Mouse (Mus musculus): ENCODE measurements around the gene Mmp21. TPM values are rescaled to one million over a fixed set of nuclear protein-coding genes. Genes with fewer than 3 reads are reported as not detected.

Mmp21 gene
- polyA plus RNA-seq, 1 experiment from 2014 or later: 0.14 TPM

DNA sequence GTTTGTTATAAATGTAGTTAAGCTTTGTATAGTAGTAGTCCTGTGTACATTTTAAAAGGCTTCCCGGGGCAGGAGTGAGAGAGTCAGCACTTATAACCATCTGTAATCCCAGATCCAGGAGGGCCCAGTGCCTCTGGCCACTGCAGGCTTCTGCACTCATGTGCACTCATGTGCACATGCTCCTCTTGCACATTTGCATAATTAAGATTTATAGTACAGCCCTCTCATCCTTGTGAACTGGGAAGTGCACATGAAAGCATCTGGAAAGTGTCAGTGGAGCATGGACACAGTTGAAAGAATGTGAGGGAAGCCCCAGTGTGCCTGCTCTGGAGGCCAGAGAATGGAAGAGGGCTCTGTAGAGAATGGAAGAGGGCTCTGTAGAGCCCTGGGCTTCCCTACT, 17.4 kb downstream of the Mmp21 start:
- no peak for DNase-seq (ENCODE audit: low spot score)
- H3K4me2 ChIP-seq (ENCODE audit: low read depth, low read length): no peak overlapping the region
- H3K27ac ChIP-seq (replicated peaks; ENCODE audit: low read depth, low read length): no peak overlapping the region
- no peak for ATAC-seq (replicated peaks; ENCODE audit: insufficient number of reproducible peaks, low FRiP score, low TSS enrichment, low read depth)
- H3K9me3 ChIP-seq (replicated peaks; ENCODE audit: control insufficient read depth, low read length): no peaks in the 10 kb centered on the region
- H3K4me3 ChIP-seq (ENCODE audit: low read depth, low read length): no peak overlapping the region
- H3K36me3 ChIP-seq (replicated peaks; ENCODE audit: control insufficient read depth, insufficient read depth, low read depth, low read length): peaks cover 22% of the 10 kb centered on the region
- H3K9ac ChIP-seq (replicated peaks; ENCODE audit: low read length): no peak overlapping the region
- 95% methylated on average over 1 of the region's 1 CpGs for WGBS
- no peaks in the 10 kb centered on the region for H3K4me1 ChIP-seq (ENCODE audit: control insufficient read depth, insufficient read depth, low read length)
- no peaks in the 10 kb centered on the region for H3K27me3 ChIP-seq (ENCODE audit: control insufficient read depth, insufficient read depth, low read length)

DNA sequence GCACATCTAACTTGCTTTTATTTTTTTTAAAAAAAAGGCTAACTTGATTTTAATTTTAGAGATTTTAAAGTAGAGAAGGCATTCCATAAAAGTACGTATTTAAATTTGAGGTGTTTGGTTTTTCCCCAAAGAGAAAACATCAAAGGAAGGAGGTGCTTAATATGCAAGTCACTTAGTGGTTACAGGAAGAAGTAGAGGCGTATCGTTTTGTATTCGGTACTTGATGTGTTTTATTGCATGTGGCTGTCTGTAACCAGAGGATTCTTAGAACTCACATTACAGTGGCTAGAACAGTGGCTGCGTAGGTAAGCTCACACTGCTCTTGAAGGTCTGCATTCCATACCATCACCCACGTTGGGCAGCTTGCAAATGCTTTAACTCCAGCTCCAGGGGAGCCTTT, 34.1 kb downstream of the Mmp21 start:
- H3K27ac ChIP-seq (replicated peaks; ENCODE audit: low read depth, low read length): no peak overlapping the region
- DNase-seq (ENCODE audit: low spot score) (no peak), ATAC-seq (replicated peaks; ENCODE audit: insufficient number of reproducible peaks, low FRiP score, low TSS enrichment, low read depth) (no peak)
- H3K27me3 ChIP-seq (ENCODE audit: control insufficient read depth, insufficient read depth, low read length): no peaks in the 10 kb centered on the region
- no peak overlapping the region for H3K9ac ChIP-seq (replicated peaks; ENCODE audit: low read length)
- H3K4me3 ChIP-seq (ENCODE audit: low read depth, low read length): no peak overlapping the region
- H3K36me3 ChIP-seq (replicated peaks; ENCODE audit: control insufficient read depth, insufficient read depth, low read depth, low read length): peaks cover 8% of the 10 kb centered on the region
- H3K4me2 ChIP-seq (ENCODE audit: low read depth, low read length): no peak overlapping the region
- no peaks in the 10 kb centered on the region for H3K4me1 ChIP-seq (ENCODE audit: control insufficient read depth, insufficient read depth, low read length)
- 92% methylated on average over 6 of the region's 6 CpGs for WGBS
- no peaks in the 10 kb centered on the region for H3K9me3 ChIP-seq (replicated peaks; ENCODE audit: control insufficient read depth, low read length)

DNA sequence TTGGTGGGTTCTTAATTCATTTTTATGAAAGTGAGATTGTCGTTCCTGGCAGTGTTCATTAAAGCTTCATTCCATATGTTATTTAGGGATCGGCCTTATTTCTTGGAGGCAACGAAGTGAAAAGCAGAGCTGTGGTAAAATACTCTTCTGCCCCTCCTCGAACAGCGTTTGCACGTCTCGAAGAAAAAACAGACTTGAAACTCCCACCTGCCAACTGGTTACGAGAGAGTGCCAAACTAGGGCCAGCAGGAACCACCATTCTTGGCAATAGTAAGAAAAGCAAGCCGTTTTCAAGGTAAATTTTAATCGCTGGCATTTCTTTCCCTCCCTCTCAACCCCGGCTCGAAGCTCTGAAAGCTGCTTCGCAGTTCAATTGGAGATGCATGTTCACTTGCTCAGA, 41.0 kb downstream of the Mmp21 start:
- peak overlapping the region; percentile 80; the same call in 1 of the 2 replicates for H3K4me2 ChIP-seq (ENCODE audit: low read depth, low read length)
- 91% methylated on average over 13 of the region's 13 CpGs for WGBS
- no peak overlapping the region for H3K4me3 ChIP-seq (ENCODE audit: low read depth, low read length)
- no peak for ATAC-seq (replicated peaks; ENCODE audit: insufficient number of reproducible peaks, low FRiP score, low TSS enrichment, low read depth)
- H3K4me1 ChIP-seq (ENCODE audit: control insufficient read depth, insufficient read depth, low read length): no peaks in the 10 kb centered on the region; the same call in 1 of the 2 replicates
- no peaks in the 10 kb centered on the region for H3K9me3 ChIP-seq (replicated peaks; ENCODE audit: control insufficient read depth, low read length)
- no peak overlapping the region for H3K27ac ChIP-seq (replicated peaks; ENCODE audit: low read depth, low read length)
- H3K27me3 ChIP-seq (ENCODE audit: control insufficient read depth, insufficient read depth, low read length): no peaks in the 10 kb centered on the region
- H3K36me3 ChIP-seq (replicated peaks; ENCODE audit: control insufficient read depth, insufficient read depth, low read depth, low read length): peaks cover under 1% of the 10 kb centered on the region
- no peak overlapping the region for H3K9ac ChIP-seq (replicated peaks; ENCODE audit: low read length)
- no peak for DNase-seq (ENCODE audit: low spot score)

DNA sequence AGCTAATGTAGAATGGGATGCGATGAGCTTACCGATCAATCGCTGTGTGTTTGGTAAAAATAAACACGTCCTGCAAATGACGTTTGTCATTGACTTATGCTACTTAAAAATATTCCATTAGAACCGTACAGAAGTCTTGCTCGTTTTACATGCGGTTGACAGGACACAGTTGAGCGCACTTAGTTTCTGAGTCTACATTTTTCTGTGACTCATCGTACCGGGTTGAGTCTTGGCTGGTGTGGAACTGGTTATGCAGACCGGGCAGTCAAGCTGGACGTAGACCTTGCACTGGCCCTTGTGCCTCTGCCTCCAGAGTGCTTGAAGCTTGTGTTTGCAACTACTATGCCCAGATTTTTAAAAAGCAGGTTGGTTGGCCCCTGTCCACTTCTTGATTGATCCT, 41.6 kb downstream of the Mmp21 start:
- peak overlapping the region; percentile 94 for H3K4me3 ChIP-seq (ENCODE audit: low read depth, low read length)
- H3K9ac ChIP-seq (replicated peaks; ENCODE audit: low read length): peak overlapping the region; percentile 90
- no peaks in the 10 kb centered on the region; the same call in none of the 2 replicates for H3K36me3 ChIP-seq (replicated peaks; ENCODE audit: control insufficient read depth, insufficient read depth, low read depth, low read length)
- ATAC-seq (replicated peaks; ENCODE audit: insufficient number of reproducible peaks, low FRiP score, low TSS enrichment, low read depth): no peak
- H3K9me3 ChIP-seq (replicated peaks; ENCODE audit: control insufficient read depth, low read length): no peaks in the 10 kb centered on the region
- no peaks in the 10 kb centered on the region; the same call in 1 of the 2 replicates for H3K4me1 ChIP-seq (ENCODE audit: control insufficient read depth, insufficient read depth, low read length)
- DNase-seq (ENCODE audit: low spot score): no peak
- H3K4me2 ChIP-seq (ENCODE audit: low read depth, low read length): peak overlapping the region; percentile 80
- H3K27me3 ChIP-seq (ENCODE audit: control insufficient read depth, insufficient read depth, low read length): no peaks in the 10 kb centered on the region
- 15% methylated on average over 13 of the region's 13 CpGs for WGBS
- no peak overlapping the region for H3K27ac ChIP-seq (replicated peaks; ENCODE audit: low read depth, low read length)

- peak within 1 kb of the TSS; percentile 85 for H3K27ac ChIP-seq (replicated peaks; ENCODE audit: low read depth, low read length)
Measured at GRCm38 (mm10) chr7:133637361-133638305, 42.2 kb downstream of the Mmp21 start, which contains the start of gene Edrf1. Gene Edrf1, plus strand, starts transcription at chr7:133637543.

DNA sequence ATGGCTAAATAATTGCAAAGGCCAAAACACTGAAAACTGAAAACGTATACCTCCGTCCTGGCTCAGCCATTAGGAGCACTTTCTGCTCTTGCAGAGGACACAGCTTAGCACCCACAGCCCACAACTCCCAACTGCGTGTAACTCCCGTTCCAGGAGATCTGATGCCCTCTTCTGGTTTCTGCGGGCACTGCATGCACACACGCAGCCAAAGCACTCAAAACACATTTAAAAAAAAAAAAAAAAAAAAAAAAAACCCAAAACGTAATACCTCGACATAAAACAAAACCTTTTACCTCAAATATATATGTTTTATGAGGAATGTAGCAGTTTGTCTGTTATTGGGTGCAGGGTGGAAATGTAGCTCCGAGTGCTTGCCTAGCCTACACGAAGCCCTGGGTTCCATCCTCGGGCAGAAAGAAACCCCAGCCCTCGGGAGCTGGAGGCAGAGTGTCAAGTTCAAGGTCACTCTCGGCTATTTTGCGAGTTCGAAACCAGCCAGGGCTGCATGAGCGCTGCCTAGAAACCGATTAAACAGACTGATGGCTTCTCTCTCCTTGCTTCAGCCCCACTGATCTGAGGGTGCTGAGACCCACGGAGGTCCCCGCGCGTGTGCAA, 43.0 kb downstream of the Mmp21 start:
- peak overlapping the region; percentile 85 for H3K27ac ChIP-seq (replicated peaks; ENCODE audit: low read depth, low read length)
- H3K9me3 ChIP-seq (replicated peaks; ENCODE audit: control insufficient read depth, low read length): no peaks in the 10 kb centered on the region
- peak overlapping the region; percentile 80 for H3K4me2 ChIP-seq (ENCODE audit: low read depth, low read length)
- H3K4me3 ChIP-seq (ENCODE audit: low read depth, low read length): peak overlapping the region; percentile 94
- ATAC-seq (replicated peaks; ENCODE audit: insufficient number of reproducible peaks, low FRiP score, low TSS enrichment, low read depth) (peak; percentile 40), DNase-seq (ENCODE audit: low spot score) (peak; percentile 90)
- H3K27me3 ChIP-seq (ENCODE audit: control insufficient read depth, insufficient read depth, low read length): no peaks in the 10 kb centered on the region
- no peaks in the 10 kb centered on the region for H3K36me3 ChIP-seq (replicated peaks; ENCODE audit: control insufficient read depth, insufficient read depth, low read depth, low read length)
- H3K4me1 ChIP-seq (ENCODE audit: control insufficient read depth, insufficient read depth, low read length): no peaks in the 10 kb centered on the region; the same call in 1 of the 2 replicates
- peak overlapping the region; percentile 90 for H3K9ac ChIP-seq (replicated peaks; ENCODE audit: low read length)
- 2% methylated on average over 21 of the region's 21 CpGs for WGBS

More at GRCm38 (mm10) chr7:133637361-133638305, 42.2 kb downstream of the Mmp21 start, which contains the start of gene Edrf1:
- Histone ChIP-seq H3K27me3 (ENCODE audit: control insufficient read depth, insufficient read depth, low read length) (no peaks in the 10 kb centered on the region), H3K36me3 (replicated peaks; ENCODE audit: control insufficient read depth, insufficient read depth, low read depth, low read length) (no peaks in the 10 kb centered on the region; the same call in 1 of the 2 replicates), H3K9ac (replicated peaks; ENCODE audit: low read length) (peak within 1 kb of the TSS; percentile 90), H3K9me3 (replicated peaks; ENCODE audit: control insufficient read depth, low read length) (no peaks in the 10 kb centered on the region), H3K4me2 (ENCODE audit: low read depth, low read length) (peak within 1 kb of the TSS; percentile 80), H3K4me1 (ENCODE audit: control insufficient read depth, insufficient read depth, low read length) (no peaks in the 10 kb centered on the region; the same call in 1 of the 2 replicates), H3K4me3 (ENCODE audit: low read depth, low read length) (peak within 1 kb of the TSS; percentile 94)
- ATAC-seq (replicated peaks; ENCODE audit: insufficient number of reproducible peaks, low FRiP score, low TSS enrichment, low read depth) (peak; percentile 94), DNase-seq (ENCODE audit: low spot score) (peak; percentile 99)
- under 1% methylated on average over 81 of the region's 81 CpGs for WGBS

- Histone ChIP-seq H3K36me3 (replicated peaks; ENCODE audit: control insufficient read depth, insufficient read depth, low read depth, low read length) (no peaks in the 10 kb centered on the region), H3K9ac (replicated peaks; ENCODE audit: low read length) (no peak overlapping the region), H3K9me3 (replicated peaks; ENCODE audit: control insufficient read depth, low read length) (no peaks in the 10 kb centered on the region), H3K27ac (replicated peaks; ENCODE audit: low read depth, low read length) (peak overlapping the region; percentile 75), H3K4me3 (ENCODE audit: low read depth, low read length) (no peak overlapping the region), H3K4me1 (ENCODE audit: control insufficient read depth, insufficient read depth, low read length) (no peaks in the 10 kb centered on the region; the same call in 1 of the 2 replicates), H3K4me2 (ENCODE audit: low read depth, low read length) (no peak overlapping the region), H3K27me3 (ENCODE audit: control insufficient read depth, insufficient read depth, low read length) (no peaks in the 10 kb centered on the region)
- DNase-seq (ENCODE audit: low spot score): peak; percentile 92
- peak; percentile 50; the same call in 1 of the 2 replicates for ATAC-seq (replicated peaks; ENCODE audit: insufficient number of reproducible peaks, low FRiP score, low TSS enrichment, low read depth)
- WGBS: 31% methylated on average over 11 of the region's 12 CpGs
Measured at GRCm38 (mm10) chr7:133634932-133635650, 44.8 kb downstream of the Mmp21 start.

Measured in embryonic facial prominence, embryonic 11.5 days (tissue).